8 mouse cellular contexts compared by ENCODE assay signal in genomic region chr17:35046681-35047455, GRCm38 (mm10). TPM values are rescaled to one million over a fixed set of nuclear protein-coding genes. Genes with fewer than 3 reads are reported as not detected.
A peak's percentile ranks its signal among the peaks of the same experiment; 100 is the strongest.
DNase-seq lines count a peak whose midpoint lies in the region; ATAC-seq lines count a peak whose summit lies in the region.

Gene Msh5 (minus strand): TSS chr17:35046745.

- H3K36me3 ChIP-seq in heart, embryonic 15.5 days: no peaks in the 10 kb centered on the region
- H3K36me3 ChIP-seq in liver, embryonic 15.5 days (replicated peaks): no peaks in the 10 kb centered on the region
- H3K36me3 ChIP-seq in neural tube, embryonic 12.5 days: no peaks in the 10 kb centered on the region

- no peaks in the 10 kb centered on the region for H3K27me3 ChIP-seq in heart, embryonic 15.5 days
- H3K27me3 ChIP-seq in liver, embryonic 15.5 days: no peaks in the 10 kb centered on the region
- H3K27me3 ChIP-seq in neural tube, embryonic 12.5 days (replicated peaks): no peaks in the 10 kb centered on the region

- peak within 1 kb of the TSS; percentile 72 for H3K4me3 ChIP-seq in heart, embryonic 15.5 days
- H3K4me3 ChIP-seq in liver, embryonic 15.5 days (replicated peaks): peak within 1 kb of the TSS; percentile 72
- peak within 1 kb of the TSS; percentile 48 for H3K4me3 ChIP-seq in neural tube, embryonic 12.5 days

- H3K27ac ChIP-seq in heart, embryonic 15.5 days: peak within 1 kb of the TSS; percentile 98
- peak within 1 kb of the TSS; percentile 91 for H3K27ac ChIP-seq in liver, embryonic 15.5 days (replicated peaks)
- H3K27ac ChIP-seq in neural tube, embryonic 12.5 days: no peak within 1 kb of the TSS; the same call in 1 of the 2 replicates

- ATAC-seq in CD4-positive, CD25-positive, alpha-beta regulatory T cell, adult 4 months: peak; percentile 87
- peak; percentile 94 for ATAC-seq in heart, embryonic 15.5 days (replicated peaks; ENCODE audit: insufficient number of reproducible peaks, insufficient read depth, low FRiP score, low read depth)
- peak; percentile 87 for ATAC-seq in liver, embryonic 15.5 days (ENCODE audit: insufficient read depth)
- ATAC-seq in neural tube, embryonic 12.5 days (ENCODE audit: low FRiP score, low read depth): peak; percentile 97

- peaks cover 49% of the 10 kb centered on the region for H3K4me1 ChIP-seq in heart, embryonic 15.5 days (replicated peaks)
- peaks cover 91% of the 10 kb centered on the region for H3K4me1 ChIP-seq in liver, embryonic 15.5 days (replicated peaks)
- peaks cover 48% of the 10 kb centered on the region for H3K4me1 ChIP-seq in neural tube, embryonic 12.5 days

- H3K9ac ChIP-seq in heart, embryonic 15.5 days: peak within 1 kb of the TSS; percentile 88
- H3K9ac ChIP-seq in liver, embryonic 15.5 days: peak within 1 kb of the TSS; percentile 88
- H3K9ac ChIP-seq in neural tube, embryonic 12.5 days: peak within 1 kb of the TSS; percentile 74

- no peaks in the 10 kb centered on the region for H3K9me3 ChIP-seq in heart, embryonic 15.5 days (replicated peaks)
- H3K9me3 ChIP-seq in liver, embryonic 15.5 days (replicated peaks): no peaks in the 10 kb centered on the region
- no peaks in the 10 kb centered on the region for H3K9me3 ChIP-seq in neural tube, embryonic 12.5 days

- H3K4me2 ChIP-seq in heart, embryonic 15.5 days: peak within 1 kb of the TSS; percentile 99
- H3K4me2 ChIP-seq in liver, embryonic 15.5 days: peak within 1 kb of the TSS; percentile 98
- H3K4me2 ChIP-seq in neural tube, embryonic 12.5 days (replicated peaks): peak within 1 kb of the TSS; percentile 96

- 2% methylated on average over 33 of the region's 33 CpGs for WGBS in heart, embryonic 15.5 days
- 2% methylated on average over 33 of the region's 33 CpGs for WGBS in liver, embryonic 15.5 days (ENCODE audit: insufficient replicate concordance)
- WGBS in neural tube, embryonic 12.5 days: 3% methylated on average over 33 of the region's 33 CpGs

- peak; percentile 93 for DNase-seq in c-Kit-negative CD71-positive TER-119-positive erythroid progenitor cells, embryonic 14.5 days (ENCODE audit: low read depth, low spot score)
- DNase-seq in fibroblast of lung, adult 2 months (ENCODE audit: low read depth): peak; percentile 97
- peak; percentile 98 to 99 for DNase-seq in kidney, postnatal 25 days
- peak; percentile 92 for DNase-seq in telencephalon, adult 2 months (ENCODE audit: low read depth, low spot score)

RNA-seq across cellular contexts. Expression of gene Msh5, which starts in this region (rescaled TPM):
- polyA plus RNA-seq in CD4-positive, CD25-positive, alpha-beta regulatory T cell, adult 4 months (2017; shearing (Covaris generic)): 1 to 10 TPM; 1.8 to 2.5 TPM
- 2.7 and 3.8 TPM in 2 replicates for polyA plus RNA-seq in heart, embryonic 15.5 days (2015; fragmentation: Nextera tagmentation; extraction: Ambion mirVana)
- polyA plus RNA-seq in liver, embryonic 15.5 days (2015; fragmentation: Nextera tagmentation; extraction: Ambion mirVana): 3.4 and 4.3 TPM in 2 replicates
- polyA plus RNA-seq in neural tube, embryonic 12.5 days (2016; fragmentation: Nextera tagmentation; extraction: Ambion mirVana): 3.1 and 4.1 TPM in 2 replicates
